Mouse (Mus musculus) CH12.LX (cell line): ENCODE data around the gene Gm20716. TPM values are rescaled to one million over a fixed set of nuclear protein-coding genes. Genes with fewer than 3 reads are reported as not detected.

Source experiments
- DNase-seq: peaks from one replicate; pipeline ENCODE4 v3.0.0-alpha.2; 2013; ENCODE audit errors: extremely low read depth
- H3K27ac ChIP-seq: 2 replicates; pipeline ENCODE4 v1.5.1; 2012; ENCODE audit warnings: low read depth, mild to moderate bottlenecking, control low read depth, moderate library complexity; ENCODE audit not compliant: insufficient read depth
- H3K27me3 ChIP-seq: replicated peaks from 2 replicates; pipeline ENCODE3; 2012; ENCODE audit warnings: inconsistent platforms
- H3K36me3 ChIP-seq, 2 experiments: replicated peaks in 1 of 2; 2 replicates each; pipeline versions ENCODE3 to v1.6.1; 2012; ENCODE audit warnings: inconsistent platforms in 1 of 2, low read length in 1 of 2, mild to moderate bottlenecking in 1 of 2, mixed read lengths in 1 of 2, moderate library complexity in 1 of 2; ENCODE audit not compliant: control insufficient read depth in 1 of 2, insufficient read depth in 1 of 2
- H3K4me1 ChIP-seq, 2 experiments: 2 replicates each; pipeline ENCODE4 v1.6.1; 2012; ENCODE audit warnings: inconsistent platforms in 1 of 2, moderate library complexity in 1 of 2; ENCODE audit not compliant: insufficient read depth in 2 of 2, control insufficient read depth in 1 of 2
- H3K4me2 ChIP-seq: 2 replicates; pipeline ENCODE4 v1.6.1; 2012; ENCODE audit warnings: low read depth, mild to moderate bottlenecking, control low read depth; ENCODE audit not compliant: poor library complexity, insufficient read depth, severe bottlenecking
- H3K4me3 ChIP-seq, 3 experiments: fragments of 150-350 bp in 1 of 3; sonication (generic) in 1 of 3; replicated peaks in 1 of 3; 2 replicates each; pipeline versions ENCODE3 to v1.5.1; 2011 to 2012; ENCODE audit warnings: low read depth in 2 of 3, low read length in 2 of 3, mild to moderate bottlenecking in 2 of 3, moderate library complexity in 2 of 3, control low read depth in 1 of 3, improper control_type of control experiment in 1 of 3, inconsistent platforms in 1 of 3, mixed read lengths in 1 of 3; ENCODE audit not compliant: poor library complexity in 1 of 3
- H3K79me2 ChIP-seq: replicated peaks from 2 replicates; pipeline ENCODE4 v1.6.1; 2012; ENCODE audit warnings: mild to moderate bottlenecking, moderate library complexity; ENCODE audit not compliant: control insufficient read depth, poor library complexity, insufficient read depth, severe bottlenecking; ENCODE audit errors: extremely low read depth
- H3K9ac ChIP-seq: 2 replicates; pipeline ENCODE4 v1.6.1; 2012; ENCODE audit warnings: low read depth, mild to moderate bottlenecking, control low read depth, moderate library complexity; ENCODE audit not compliant: insufficient read depth
- H3K9me3 ChIP-seq: replicated peaks from 2 replicates; pipeline ENCODE3; 2012; ENCODE audit warnings: low read length, inconsistent platforms, mixed read lengths
- BHLHE40 ChIP-seq: IDR thresholded peaks from 2 replicates; pipeline ENCODE4 v1.6.1; 2011; ENCODE audit warnings: mild to moderate bottlenecking, low read depth, low read length, improper control_type of control experiment
- EP300 ChIP-seq: IDR thresholded peaks from 2 replicates; pipeline ENCODE4 v1.6.1; 2011; ENCODE audit warnings: low read length, improper control_type of control experiment
- ETS1 ChIP-seq: conservative IDR thresholded peaks from 2 replicates; pipeline ENCODE4 v1.6.1; 2012; ENCODE audit warnings: low read depth, mild to moderate bottlenecking, inconsistent platforms, low read length, improper control_type of control experiment, moderate library complexity
- GABPA ChIP-seq: IDR thresholded peaks from 2 replicates; pipeline ENCODE4 v1.6.1; 2012; ENCODE audit warnings: low read depth, low read length, improper control_type of control experiment, inconsistent platforms; ENCODE audit not compliant: insufficient replicate concordance
- JUND ChIP-seq: conservative IDR thresholded peaks from 2 replicates; pipeline ENCODE4 v1.6.1; 2011; ENCODE audit warnings: low read depth, low read length, improper control_type of control experiment
- MEF2A ChIP-seq: IDR thresholded peaks from 2 replicates; pipeline ENCODE4 v1.6.1; 2014; ENCODE audit warnings: low read depth, mild to moderate bottlenecking, inconsistent platforms, low read length, improper control_type of control experiment, borderline replicate concordance
- MXI1 ChIP-seq: IDR thresholded peaks from 2 replicates; pipeline ENCODE4 v1.6.1; 2011; ENCODE audit warnings: mild to moderate bottlenecking, low read depth, low read length, improper control_type of control experiment
- MYC ChIP-seq: IDR thresholded peaks from 2 replicates; pipeline ENCODE4 v1.6.1; 2011; ENCODE audit warnings: low read depth, mild to moderate bottlenecking, improper control_type of control experiment, low read length
- PAX5 ChIP-seq: IDR thresholded peaks from 2 replicates; pipeline ENCODE4 v1.6.1; 2012; ENCODE audit warnings: low read length, inconsistent platforms, mixed read lengths
- POLR2A ChIP-seq: IDR thresholded peaks from 2 replicates; pipeline ENCODE4 v1.6.1; 2011; ENCODE audit warnings: low read depth, mild to moderate bottlenecking, improper control_type of control experiment, low read length
- POLR2AphosphoS2 ChIP-seq: IDR thresholded peaks from 2 replicates; pipeline ENCODE4 v1.6.1; 2011; ENCODE audit warnings: low read depth, low read length, improper control_type of control experiment
- RAD21 ChIP-seq: IDR thresholded peaks from 2 replicates; pipeline ENCODE4 v1.6.1; 2011; ENCODE audit warnings: low read depth, mild to moderate bottlenecking, low read length, improper control_type of control experiment, moderate library complexity
- SIN3A ChIP-seq: IDR thresholded peaks from 2 replicates; pipeline ENCODE4 v1.6.1; 2012; ENCODE audit warnings: low read length, improper control_type of control experiment, inconsistent platforms
- TCF12 ChIP-seq: IDR thresholded peaks from 2 replicates; pipeline ENCODE4 v1.6.1; 2014; ENCODE audit warnings: low read depth, mild to moderate bottlenecking, inconsistent platforms, low read length, improper control_type of control experiment
- UBTF ChIP-seq: IDR thresholded peaks from 2 replicates; pipeline ENCODE4 v1.6.1; 2012; ENCODE audit warnings: low read depth, mild to moderate bottlenecking, inconsistent platforms, low read length, improper control_type of control experiment, moderate library complexity
- USF1 ChIP-seq: IDR thresholded peaks from 2 replicates; pipeline ENCODE4 v1.6.1; 2014; ENCODE audit warnings: low read depth, mild to moderate bottlenecking, inconsistent platforms, low read length, improper control_type of control experiment
- ZMIZ1 ChIP-seq: IDR thresholded peaks from 2 replicates; pipeline ENCODE4 v1.6.1; 2012; ENCODE audit warnings: low read depth, mild to moderate bottlenecking, inconsistent platforms, low read length, improper control_type of control experiment
- dilution Hi-C: fragments of 300-500 bp; cut with MboI; formaldehyde crosslinking; loops from 2 replicates; pipeline ENCODE4 v1.14.3; 2020; ENCODE audit warnings: low sequenced_read_pairs; ENCODE audit not compliant: extremely low pct_unique_long_range_greater_than_20kb, extremely low pct_ligation_motif_present
- in situ Hi-C: fragments of 300-500 bp; cut with MboI; formaldehyde crosslinking; loops from 3 replicates; pipeline ENCODE4 v1.14.3; 2019; ENCODE audit warnings: low sequenced_read_pairs, low pct_ligation_motif_present, low pct_unique_long_range_greater_than_20kb, mixed read lengths
- polyA plus RNA-seq: library from polyadenylated mRNA; unstranded; fragments of >175 nt; gene quantifications from 2 replicates; pipeline ENCODE4 v1.2.1, GENCODE M21; 2012; ENCODE audit warnings: low read depth; ENCODE audit not compliant: insufficient read length
- total RNA-seq, 2 experiments: library from RNA; depleted of rRNA; stranded (reverse); fragments of 300-350 nt in 1 of 2; fragments of >200 nt in 1 of 2; gene quantifications; 2 replicates each; pipeline ENCODE4 v1.2.3; 2012 to 2014

Gene Gm20716
- total and polyA plus RNA-seq, 3 experiments, result 27.8 to 34.8 (median 28.6) TPM

GRCm38 (mm10) chr2:168206725-168207644, 23.2 kb downstream of the Gm20716 start, which contains the start of gene Adnp (continued):
- peak; percentile 90; the same call in 1 of the 2 replicates for TF ChIP-seq ZMIZ1
- TF ChIP-seq BHLHE40, result peak; percentile 88
- TF ChIP-seq MXI1, result peak; percentile 96
- TF ChIP-seq JUND, result peak; percentile 51; the same call in 1 of the 2 replicates
- TF ChIP-seq UBTF, result peak; percentile 77
- TF ChIP-seq MYC, result peak; percentile 97
- peak; percentile 13 for TF ChIP-seq RAD21
- TF ChIP-seq POLR2AphosphoS2, result peak; percentile 82
- no peak for TF ChIP-seq PAX5
- no peak for TF ChIP-seq GABPA
- peak; percentile 85 for TF ChIP-seq USF1
- TF ChIP-seq TCF12, result peak; percentile 97

- Histone ChIP-seq H3K4me1 (peaks cover 12 to 49% of the 10 kb centered on the region in 2 experiments), H3K36me3 (peaks cover 30 to 64% of the 10 kb centered on the region in 2 experiments), H3K27ac (peak overlapping the region; percentile 78), H3K27me3 (no peaks in the 10 kb centered on the region), H3K79me2 (peaks cover 52% of the 10 kb centered on the region), H3K4me3 (peak overlapping the region; percentile 94 to 100 (median 96)), H3K9ac (peak overlapping the region; percentile 94), H3K9me3 (peaks cover 4% of the 10 kb centered on the region), H3K4me2 (peak overlapping the region; percentile 63)
- in situ Hi-C loops, result loop anchor here (5.0 kb wide), 1 partner anchor 94 kb away; no protein-coding TSS in a partner anchor
- DNase-seq, result no peak
- dilution Hi-C loops, result no loop called here
- TF ChIP-seq SIN3A (0 out of 2 replicates have a peak, but pooled peaks have one; percentile 11), EP300 (no peak), POLR2A (peak; percentile 29; the same call in 1 of the 2 replicates), UBTF (peak; percentile 42; the same call in 1 of the 2 replicates), ETS1 (no peak), BHLHE40 (no peak), MEF2A (no peak)
Observed at GRCm38 (mm10) chr2:168205681-168206631, 24.2 kb downstream of the Gm20716 start.
